Mouse (Mus musculus) gastrocnemius, postnatal 36 days (tissue): ENCODE results near the gene Atg4d. TPM values are rescaled to one million over a fixed set of nuclear protein-coding genes. Genes with fewer than 3 reads are reported as not detected.

ENCODE experiments used
- total RNA-seq, 2 experiments: library from RNA; stranded (reverse); gene quantifications; 2 replicates each; pipeline ENCODE4 v1.2.3; 2021

Atg4d gene
- total RNA-seq, 2 experiments from 2014 or later: 62.0 to 65.7 TPM

Other genes with a start within 250 kb of the Atg4d start
- gene Icam1, start 249.3 kb upstream of the Atg4d start, total RNA-seq: 1 to 10 TPM; 1.9 to 2.1 TPM
- gene Icam4, start 235.9 kb upstream of the Atg4d start, total RNA-seq: 1 to 10 TPM; 1.2 to 1.7 TPM
- gene Icam5, start 233.2 kb upstream of the Atg4d start, total RNA-seq: not detected
- not detected for gene Zglp1, start 198.2 kb upstream of the Atg4d start, total RNA-seq
- gene Gm49373, start 192.2 kb upstream of the Atg4d start, total RNA-seq: under 1 TPM in 1 of 2 experiments, not detected in 1; 0.17 TPM
- 10 to 100 TPM; 37.5 to 40.4 TPM for gene Fdx1l, start 191.7 kb upstream of the Atg4d start, total RNA-seq
- gene Gm38431, start 173.3 kb upstream of the Atg4d start, total RNA-seq: 1 to 10 TPM; 1.6 TPM
- 10 to 100 TPM; 13.8 to 17.9 TPM for gene Raver1, start 173.3 kb upstream of the Atg4d start, total RNA-seq
- 1 to 10 TPM; 4.2 to 4.4 TPM for gene Tyk2, start 134.1 kb upstream of the Atg4d start, total RNA-seq
- gene Cdc37, start 115.3 kb upstream of the Atg4d start, total RNA-seq: 100 to 1,000 TPM; 123 to 126 TPM
- gene Pde4a, start 99.6 kb upstream of the Atg4d start, total RNA-seq: 10 to 100 TPM; 42.2 to 53.9 TPM
- 10 to 100 TPM; 56.5 to 58.3 TPM for gene Keap1, start 25.9 kb upstream of the Atg4d start, total RNA-seq
- gene S1pr5, start 16.9 kb upstream of the Atg4d start, total RNA-seq: under 1 TPM in 1 of 2 experiments, not detected in 1; 0.12 TPM
- gene Kri1, start 22.7 kb downstream of the Atg4d start, total RNA-seq: 10 to 100 TPM in 1 of 2 experiments, 1 to 10 TPM in 1; 9.1 to 11.6 TPM
- gene Cdkn2d, start 26.1 kb downstream of the Atg4d start, total RNA-seq: 10 to 100 TPM in 1 of 2 experiments, 1 to 10 TPM in 1; 8.4 to 10.1 TPM
- gene Ap1m2, start 47.0 kb downstream of the Atg4d start, total RNA-seq: not detected
- 100 to 1,000 TPM; 135 to 148 TPM for gene Slc44a2, start 55.4 kb downstream of the Atg4d start, total RNA-seq
- 10 to 100 TPM; 17.2 to 19.4 TPM for gene Ilf3, start 102.6 kb downstream of the Atg4d start, total RNA-seq
- gene Qtrt1, start 146.5 kb downstream of the Atg4d start, total RNA-seq: 1 to 10 TPM; 5.2 to 6.2 TPM
- gene Dnm2, start 159.6 kb downstream of the Atg4d start, total RNA-seq: 10 to 100 TPM; 36.8 to 37.2 TPM
- gene Tmed1, start 245.0 kb downstream of the Atg4d start, total RNA-seq: 10 to 100 TPM; 24.4 to 34.9 TPM